Mouse (Mus musculus) MEL (cell line): Measurements from ENCODE around the gene Nhsl2. TPM values are rescaled to one million over a fixed set of nuclear protein-coding genes. Genes with fewer than 3 reads are reported as not detected.

Experiments used
- DNase-seq: peaks from one replicate; pipeline ENCODE4 v3.0.0; 2011; ENCODE audit warnings: low read depth, low spot score
- H3K27ac ChIP-seq: 2 replicates; pipeline ENCODE4 v1.5.1; 2012; ENCODE audit warnings: low read depth, mild to moderate bottlenecking, control low read depth, low read length, moderate library complexity; ENCODE audit not compliant: control insufficient read depth
- H3K27me3 ChIP-seq, 2 experiments: fragments of 150-350 bp in 1 of 2; sonication (generic) in 1 of 2; 2 replicates each; pipeline ENCODE4 v1.6.1; 2012; ENCODE audit warnings: low read length in 2 of 2, mild to moderate bottlenecking in 2 of 2, improper control_type of control experiment in 1 of 2, moderate library complexity in 1 of 2; ENCODE audit not compliant: insufficient read depth in 2 of 2, control insufficient read depth in 1 of 2
- H3K36me3 ChIP-seq, 2 experiments: 2 replicates each; pipeline ENCODE4 v1.6.1; 2012 to 2014; ENCODE audit warnings: low read length in 2 of 2, improper control_type of control experiment in 1 of 2, inconsistent platforms in 1 of 2, mild to moderate bottlenecking in 1 of 2; ENCODE audit not compliant: insufficient read depth in 2 of 2, control insufficient read depth in 1 of 2
- H3K4me1 ChIP-seq, 2 experiments: fragments of 150-350 bp in 1 of 2; sonication (generic) in 1 of 2; 2 replicates each; pipeline ENCODE4 v1.6.1; 2012; ENCODE audit warnings: low read length in 2 of 2, improper control_type of control experiment in 1 of 2, mild to moderate bottlenecking in 1 of 2; ENCODE audit not compliant: insufficient read depth in 2 of 2, control insufficient read depth in 1 of 2
- H3K4me3 ChIP-seq, 2 experiments: fragments of 150-350 bp in 1 of 2; sonication (generic) in 1 of 2; 2 replicates each; pipeline ENCODE4 v1.5.1; 2012; ENCODE audit warnings: low read depth in 2 of 2, low read length in 2 of 2, mild to moderate bottlenecking in 2 of 2, moderate library complexity in 2 of 2, control low read depth in 1 of 2, improper control_type of control experiment in 1 of 2; ENCODE audit not compliant: control insufficient read depth in 1 of 2, insufficient read depth in 1 of 2
- H3K79me2 ChIP-seq: 2 replicates; pipeline ENCODE4 v1.6.1; 2012; ENCODE audit warnings: mild to moderate bottlenecking, low read length, moderate library complexity; ENCODE audit not compliant: control insufficient read depth, poor library complexity, insufficient read depth
- H3K9ac ChIP-seq: 2 replicates; pipeline ENCODE4 v1.6.1; 2012; ENCODE audit warnings: low read depth, mild to moderate bottlenecking, control low read depth, low read length, moderate library complexity; ENCODE audit not compliant: control insufficient read depth, poor library complexity, severe bottlenecking
- H3K9me3 ChIP-seq: fragments of 150-350 bp; sonication (generic); replicated peaks from 2 replicates; pipeline ENCODE4 v1.6.1; 2012; ENCODE audit warnings: mild to moderate bottlenecking, low read length, improper control_type of control experiment, moderate library complexity; ENCODE audit not compliant: insufficient read depth
- BHLHE40 ChIP-seq: IDR thresholded peaks from 2 replicates; pipeline ENCODE4 v1.6.1; 2012; ENCODE audit warnings: low read depth, mild to moderate bottlenecking, inconsistent platforms, low read length, improper control_type of control experiment, borderline replicate concordance
- CHD1 ChIP-seq: IDR thresholded peaks from 2 replicates; pipeline ENCODE4 v1.6.1; 2012; ENCODE audit warnings: low read depth, mild to moderate bottlenecking, inconsistent platforms, low read length, improper control_type of control experiment
- CHD2 ChIP-seq: IDR thresholded peaks from 2 replicates; pipeline ENCODE4 v1.6.1; 2011; ENCODE audit warnings: low read length, improper control_type of control experiment
- EP300 ChIP-seq, 2 experiments: IDR thresholded peaks; 2 replicates each; pipeline ENCODE4 v1.6.1; 2011; ENCODE audit warnings: improper control_type of control experiment in 2 of 2, low read length in 2 of 2, low read depth in 1 of 2, mild to moderate bottlenecking in 1 of 2
- GATA1 ChIP-seq: IDR thresholded peaks from 2 replicates; pipeline ENCODE4 v1.6.1; 2011; ENCODE audit warnings: low read depth, low read length, improper control_type of control experiment
- HCFC1 ChIP-seq: IDR thresholded peaks from 2 replicates; pipeline ENCODE4 v1.6.1; 2012; ENCODE audit warnings: low read depth, mild to moderate bottlenecking, inconsistent platforms, low read length, improper control_type of control experiment, moderate library complexity
- MAX ChIP-seq: IDR thresholded peaks from 2 replicates; pipeline ENCODE4 v1.6.1; 2011; ENCODE audit warnings: low read length, improper control_type of control experiment
- MAZ ChIP-seq: IDR thresholded peaks from 2 replicates; pipeline ENCODE4 v1.6.1; 2012; ENCODE audit warnings: low read depth, mild to moderate bottlenecking, inconsistent platforms, low read length, improper control_type of control experiment
- MXI1 ChIP-seq: IDR thresholded peaks from 2 replicates; pipeline ENCODE4 v1.6.1; 2011; ENCODE audit warnings: mild to moderate bottlenecking, low read depth, low read length, improper control_type of control experiment
- MYC ChIP-seq: IDR thresholded peaks from 2 replicates; pipeline ENCODE4 v1.6.1; 2011; ENCODE audit warnings: low read depth, mild to moderate bottlenecking, low read length, improper control_type of control experiment, moderate library complexity
- NRF1 ChIP-seq: IDR thresholded peaks from 2 replicates; pipeline ENCODE4 v1.6.1; 2014; ENCODE audit warnings: low read depth, mild to moderate bottlenecking, inconsistent platforms, low read length, improper control_type of control experiment, moderate library complexity; ENCODE audit not compliant: poor library complexity, insufficient read depth, severe bottlenecking
- RAD21 ChIP-seq: IDR thresholded peaks from 2 replicates; pipeline ENCODE4 v1.6.1; 2011; ENCODE audit warnings: mild to moderate bottlenecking, low read depth, low read length, improper control_type of control experiment
- RCOR1 ChIP-seq: IDR thresholded peaks from 2 replicates; pipeline ENCODE4 v1.6.1; 2012; ENCODE audit warnings: low read depth, mild to moderate bottlenecking, inconsistent platforms, low read length, improper control_type of control experiment
- SIN3A ChIP-seq: IDR thresholded peaks from 2 replicates; pipeline ENCODE4 v1.6.1; 2012; ENCODE audit warnings: low read length, improper control_type of control experiment, inconsistent platforms
- TAL1 ChIP-seq: IDR thresholded peaks from 2 replicates; pipeline ENCODE4 v1.6.1; 2012; ENCODE audit warnings: mild to moderate bottlenecking, inconsistent platforms, low read length, moderate library complexity, mixed read lengths
- TCF12 ChIP-seq: IDR thresholded peaks from 2 replicates; pipeline ENCODE4 v1.6.1; 2014; ENCODE audit warnings: low read depth, mild to moderate bottlenecking, inconsistent platforms, low read length, improper control_type of control experiment, moderate library complexity
- UBTF ChIP-seq: IDR thresholded peaks from 2 replicates; pipeline ENCODE4 v1.6.1; 2012; ENCODE audit warnings: low read depth, mild to moderate bottlenecking, inconsistent platforms, low read length, improper control_type of control experiment, moderate library complexity, borderline replicate concordance; ENCODE audit not compliant: insufficient read depth
- ZNF384 ChIP-seq: IDR thresholded peaks from 2 replicates; pipeline ENCODE4 v1.6.1; 2012; ENCODE audit warnings: low read depth, mild to moderate bottlenecking, inconsistent platforms, low read length, improper control_type of control experiment
- polyA plus RNA-seq, 2 experiments: library from polyadenylated mRNA; stranded (reverse) in 1 of 2; unstranded in 1 of 2; fragments of >175 nt in 1 of 2; fragments of >200 nt in 1 of 2; gene quantifications; 2 replicates each; pipeline versions ENCODE4 v1.2.1 to v1.2.4; 2012; ENCODE audit warnings: low replicate concordance in 2 of 2, low read depth in 1 of 2; ENCODE audit not compliant: insufficient read length in 2 of 2, insufficient read depth in 1 of 2, missing spikeins in 1 of 2
- total RNA-seq: library from RNA; depleted of rRNA; stranded (reverse); fragments of 300-350 nt; gene quantifications from 2 replicates; pipeline ENCODE4 v1.2.3, GENCODE M21; 2012

Gene Nhsl2
- total and polyA plus RNA-seq, 3 experiments, result 0.01 to 0.23 TPM; not detected in 1

GRCm38 (mm10) chrX:102067118-102067517, 217.9 kb downstream of the Nhsl2 start:
- no peak for TF ChIP-seq NRF1
- TF ChIP-seq SIN3A, result no peak
- TF ChIP-seq BHLHE40, result no peak
- no peak for TF ChIP-seq RAD21
- TF ChIP-seq GATA1, result no peak
- TF ChIP-seq EP300 (IDR thresholded peaks at IDR 0.05; ENCODE audit: low read depth in 1 of 2, low read length in 2 of 2), result no peak
- TF ChIP-seq MAX, result no peak
- no peak for TF ChIP-seq MAZ
- no peak for TF ChIP-seq TAL1
- TF ChIP-seq UBTF, result no peak
- no peak for TF ChIP-seq ZNF384
- no peak for TF ChIP-seq CHD1
- Histone ChIP-seq H3K27me3 (peaks cover 0 to 3% of the 10 kb centered on the region in 2 experiments; a peak in 1 of 4 replicates), H3K36me3 (no peaks in the 10 kb centered on the region; a peak in 1 of 4 replicates), H3K9ac (no peak overlapping the region), H3K27ac (no peak overlapping the region), H3K4me3 (no peak overlapping the region), H3K9me3 (no peaks in the 10 kb centered on the region), H3K4me1 (peaks cover 0 to 2% of the 10 kb centered on the region in 2 experiments; a peak in 1 of 4 replicates), H3K79me2 (no peaks in the 10 kb centered on the region)
- DNase-seq, result no peak

- Histone ChIP-seq H3K9me3 (no peaks in the 10 kb centered on the region), H3K36me3 (no peaks in the 10 kb centered on the region), H3K9ac (no peak overlapping the region)
- TF ChIP-seq MAX (no peak), TCF12 (no peak), MXI1 (no peak), CHD2 (no peak), MYC (no peak), RCOR1 (no peak), HCFC1 (no peak), MAZ (no peak)
- TF ChIP-seq, all 39 proteins: peak for 0
- Histone ChIP-seq H3K79me2 (no peaks in the 10 kb centered on the region), H3K4me3 (no peak overlapping the region), H3K27ac (no peak overlapping the region), H3K4me1 (no peaks in the 10 kb centered on the region), H3K27me3 (peaks cover 0 to 3% of the 10 kb centered on the region in 2 experiments; a peak in 1 of 4 replicates)
- no peak for DNase-seq
These were observed 219.8 kb downstream of the Nhsl2 start for GRCm38 (mm10) chrX:102068811-102069540.
